In genomic region chr11:12396196-12396595, GRCm38 (mm10) we compare ENCODE assay signal across 18 mouse cellular contexts.
DNase-seq lines count a peak whose midpoint lies in the region; ATAC-seq lines count a peak whose summit lies in the region.
"Had no signal": no experiment of that assay in that cellular context is flagged by ENCODE, and none has a peak within 500 bp of the region (broad histone marks: within the 10 kb centered on the region; RNA-seq: fewer than 3 reads in every experiment).

No protein-coding gene starts in this region.

- ATAC-seq in heart, embryonic 13.5 days (ENCODE audit: extremely low read depth, insufficient number of reproducible peaks, low FRiP score, low TSS enrichment), result no peak
- no peak for ATAC-seq in embryonic facial prominence, embryonic 11.5 days (replicated peaks; ENCODE audit: insufficient number of reproducible peaks, low FRiP score, low TSS enrichment, low read depth)
- no peak for ATAC-seq in forebrain, embryonic 15.5 days (replicated peaks)
- ATAC-seq: intestine, embryonic 15.5 days had no signal

- no peaks in the 10 kb centered on the region for H3K36me3 ChIP-seq in heart, embryonic 13.5 days
- no peaks in the 10 kb centered on the region for H3K36me3 ChIP-seq in embryonic facial prominence, embryonic 11.5 days (replicated peaks; ENCODE audit: control insufficient read depth, insufficient read depth, low read depth, low read length)
- H3K36me3 ChIP-seq in forebrain, embryonic 15.5 days, result no peaks in the 10 kb centered on the region
- H3K36me3 ChIP-seq: hindbrain, embryonic 15.5 days; intestine, embryonic 15.5 days; midbrain, embryonic 12.5 days; neural tube, embryonic 13.5 days had no signal

- H3K9me3 ChIP-seq in heart, embryonic 13.5 days, result no peaks in the 10 kb centered on the region
- no peaks in the 10 kb centered on the region for H3K9me3 ChIP-seq in embryonic facial prominence, embryonic 11.5 days (replicated peaks; ENCODE audit: control insufficient read depth, low read length)
- H3K9me3 ChIP-seq in forebrain, embryonic 15.5 days, result no peaks in the 10 kb centered on the region
- H3K9me3 ChIP-seq: hindbrain, embryonic 15.5 days; intestine, embryonic 15.5 days; midbrain, embryonic 12.5 days; neural tube, embryonic 13.5 days had no signal

- H3K9ac ChIP-seq in heart, embryonic 13.5 days, result no peak overlapping the region
- no peak overlapping the region for H3K9ac ChIP-seq in embryonic facial prominence, embryonic 11.5 days (replicated peaks; ENCODE audit: low read length)
- H3K9ac ChIP-seq in forebrain, embryonic 15.5 days (replicated peaks), result no peak overlapping the region
- H3K9ac ChIP-seq: hindbrain, embryonic 15.5 days; intestine, embryonic 15.5 days; liver, embryonic 14.5 days; midbrain, embryonic 12.5 days; neural tube, embryonic 13.5 days had no signal

- no peak for DNase-seq in heart, postnatal 4 days
- peak; percentile 32 for DNase-seq in 3T3-L1 (ENCODE audit: low read depth, low spot score)
- peak; percentile 84 for DNase-seq in Muller cell, postnatal 12 days (ENCODE audit: inconsistent ontology term)
- DNase-seq in embryonic facial prominence, embryonic 11.5 days (ENCODE audit: low spot score), result peak; percentile 23
- DNase-seq in urinary bladder, postnatal 25 days (ENCODE audit: low spot score), result no peak
- DNase-seq in adrenal gland, adult 8-10 months, result no peak
- DNase-seq: cerebellum, adult 2 months; cerebellum, postnatal 36 days; kidney, adult 9 months; kidney, postnatal 36 days; thymus, postnatal 4 days had no signal

- H3K27ac ChIP-seq in heart, embryonic 13.5 days (replicated peaks), result peak overlapping the region; percentile 48; the same call in 1 of the 2 replicates
- no peak overlapping the region for H3K27ac ChIP-seq in embryonic facial prominence, embryonic 11.5 days (replicated peaks; ENCODE audit: low read depth, low read length)
- H3K27ac ChIP-seq in forebrain, embryonic 15.5 days (replicated peaks), result no peak overlapping the region
- H3K27ac ChIP-seq: hindbrain, embryonic 15.5 days; intestine, embryonic 15.5 days; liver, embryonic 14.5 days; midbrain, embryonic 12.5 days; neural tube, embryonic 13.5 days had no signal

- no peaks in the 10 kb centered on the region for H3K27me3 ChIP-seq in heart, embryonic 13.5 days (replicated peaks)
- no peaks in the 10 kb centered on the region for H3K27me3 ChIP-seq in embryonic facial prominence, embryonic 11.5 days (ENCODE audit: control insufficient read depth, insufficient read depth, low read length)
- no peaks in the 10 kb centered on the region for H3K27me3 ChIP-seq in forebrain, embryonic 15.5 days
- H3K27me3 ChIP-seq: hindbrain, embryonic 15.5 days; intestine, embryonic 15.5 days; midbrain, embryonic 12.5 days; neural tube, embryonic 13.5 days had no signal

- H3K4me3 ChIP-seq in heart, embryonic 13.5 days, result no peak overlapping the region
- no peak overlapping the region for H3K4me3 ChIP-seq in embryonic facial prominence, embryonic 11.5 days (ENCODE audit: low read depth, low read length)
- H3K4me3 ChIP-seq in forebrain, embryonic 15.5 days, result no peak overlapping the region
- H3K4me3 ChIP-seq: hindbrain, embryonic 15.5 days; intestine, embryonic 15.5 days; midbrain, embryonic 12.5 days; neural tube, embryonic 13.5 days had no signal

- H3K4me2 ChIP-seq in heart, embryonic 13.5 days, result no peak overlapping the region
- H3K4me2 ChIP-seq in embryonic facial prominence, embryonic 11.5 days (ENCODE audit: low read depth, low read length), result no peak overlapping the region
- no peak overlapping the region for H3K4me2 ChIP-seq in forebrain, embryonic 15.5 days (replicated peaks)
- H3K4me2 ChIP-seq: hindbrain, embryonic 15.5 days; intestine, embryonic 15.5 days; midbrain, embryonic 12.5 days; neural tube, embryonic 13.5 days had no signal

- peaks cover 46% of the 10 kb centered on the region for H3K4me1 ChIP-seq in heart, embryonic 13.5 days
- no peaks in the 10 kb centered on the region for H3K4me1 ChIP-seq in embryonic facial prominence, embryonic 11.5 days (ENCODE audit: control insufficient read depth, insufficient read depth, low read length)
- H3K4me1 ChIP-seq in forebrain, embryonic 15.5 days, result no peaks in the 10 kb centered on the region
- H3K4me1 ChIP-seq: hindbrain, embryonic 15.5 days; neural tube, embryonic 13.5 days had no signal

Comparison
In these comparisons a context has a peak if more than half of its experiments do, and no peak if none do; other contexts are left out.
1. DNase-seq: peak in 3T3-L1 (single experiment), Muller cell, postnatal 12 days (single experiment) and embryonic facial prominence, embryonic 11.5 days (single experiment); none in heart, postnatal 4 days (single experiment), urinary bladder, postnatal 25 days (single experiment) and adrenal gland, adult 8-10 months (single experiment).